Mouse (Mus musculus): ENCODE measurements at regions not wholly inside any gene's neighbourhood (a gene's known extent, or its start where the extent isn't known, plus 50 kb on each side); places are given as distances from the start of the nearest gene placed in this dataset.

- DNase-seq, result no peak
Measured at GRCm38 (mm10) chr2:160421216-160421911, 54.5 kb upstream of the Mafb start.

GRCm38 (mm10) chr2:160424491-160424890, 57.6 kb upstream of the Mafb start:
- DNase-seq, result no peak

GRCm38 (mm10) chr2:160427431-160427830, 60.6 kb upstream of the Mafb start:
- DNase-seq, result no peak

- DNase-seq, result peak; percentile 73
Measured at GRCm38 (mm10) chr2:160433252-160433651, 66.4 kb upstream of the Mafb start.

GRCm38 (mm10) chr2:160434701-160435100, 67.8 kb upstream of the Mafb start:
- no peak for DNase-seq

GRCm38 (mm10) chr2:160435622-160436021, 68.8 kb upstream of the Mafb start:
- no peak for DNase-seq

- DNase-seq, result no peak
Measured at GRCm38 (mm10) chr2:160439028-160439427, 72.2 kb upstream of the Mafb start.

GRCm38 (mm10) chr2:160440236-160440635, 73.4 kb upstream of the Mafb start:
- no peak for DNase-seq

GRCm38 (mm10) chr2:160451057-160451456, 84.2 kb upstream of the Mafb start:
- no peak for DNase-seq

GRCm38 (mm10) chr2:160451481-160452238, 84.8 kb upstream of the Mafb start:
- DNase-seq, result peak; percentile 24

- DNase-seq, result no peak
Measured at GRCm38 (mm10) chr2:160452239-160452530, 85.3 kb upstream of the Mafb start.

- no peak for DNase-seq
Measured at GRCm38 (mm10) chr2:160452730-160453129, 85.9 kb upstream of the Mafb start.

- no peak for DNase-seq
Measured at GRCm38 (mm10) chr2:160455617-160456016, 88.8 kb upstream of the Mafb start.

- no peak for DNase-seq
Measured at GRCm38 (mm10) chr2:160456681-160457080, 89.8 kb upstream of the Mafb start.

GRCm38 (mm10) chr2:160471561-160471960, 104.7 kb upstream of the Mafb start:
- no peak for DNase-seq

GRCm38 (mm10) chr2:160476181-160476580, 109.3 kb upstream of the Mafb start:
- DNase-seq, result no peak

- no peak for DNase-seq
Measured at GRCm38 (mm10) chr2:160479240-160479639, 112.4 kb upstream of the Mafb start.

- no peak for DNase-seq
Measured at GRCm38 (mm10) chr2:160485097-160485496, 118.2 kb upstream of the Mafb start.

GRCm38 (mm10) chr2:160485515-160485914, 118.7 kb upstream of the Mafb start:
- no peak for DNase-seq

GRCm38 (mm10) chr2:160499726-160500125, 132.9 kb upstream of the Mafb start:
- DNase-seq, result no peak

GRCm38 (mm10) chr2:160502901-160503300, 136.0 kb upstream of the Mafb start:
- no peak for DNase-seq

GRCm38 (mm10) chr2:160503597-160504393, 136.9 kb upstream of the Mafb start:
- no peak for DNase-seq

GRCm38 (mm10) chr2:160504394-160504657, 137.5 kb upstream of the Mafb start:
- DNase-seq, result no peak

GRCm38 (mm10) chr2:160507371-160507770, 138.3 kb upstream of the Top1 start:
- DNase-seq, result no peak

Data from cerebellum, adult 9-11 months (tissue).